Mouse (Mus musculus) ES-Bruce4 (cell line): Measurements from ENCODE around the gene Tmem56. TPM values are rescaled to one million over a fixed set of nuclear protein-coding genes. Genes with fewer than 3 reads are reported as not detected.

Experiments used
- H3K27ac ChIP-seq: 2 replicates; pipeline ENCODE4 v1.5.1; 2012; ENCODE audit warnings: low read length, inconsistent platforms; ENCODE audit not compliant: insufficient read depth
- H3K27me3 ChIP-seq: 2 replicates; pipeline ENCODE4 v1.6.1; 2012; ENCODE audit warnings: mild to moderate bottlenecking, low read length, inconsistent platforms; ENCODE audit not compliant: control insufficient read depth, poor library complexity, insufficient read depth, severe bottlenecking
- H3K36me3 ChIP-seq: 2 replicates; pipeline ENCODE4 v1.6.1; 2012; ENCODE audit warnings: inconsistent platforms, mild to moderate bottlenecking, low read length, moderate library complexity; ENCODE audit not compliant: control insufficient read depth, poor library complexity, insufficient read depth, severe bottlenecking
- H3K4me1 ChIP-seq: one replicate; pipeline ENCODE4 v1.8.1; 2011; ENCODE audit warnings: low read length; ENCODE audit not compliant: control insufficient read depth, insufficient read depth
- H3K4me3 ChIP-seq: 2 replicates; pipeline ENCODE4 v1.5.1; 2011; ENCODE audit warnings: low read depth, mild to moderate bottlenecking, low read length
- H3K9ac ChIP-seq: 2 replicates; pipeline ENCODE4 v1.6.1; 2012; ENCODE audit warnings: low read depth, mild to moderate bottlenecking, inconsistent platforms; ENCODE audit not compliant: poor library complexity, severe bottlenecking
- H3K9me3 ChIP-seq: replicated peaks from 2 replicates; pipeline ENCODE4 v1.6.1; 2012; ENCODE audit warnings: mild to moderate bottlenecking, low read length, inconsistent platforms; ENCODE audit not compliant: control insufficient read depth, poor library complexity, insufficient read depth, severe bottlenecking
- CTCF ChIP-seq: IDR thresholded peaks from one replicate; pipeline ENCODE4 v1.8.1; 2011; ENCODE audit warnings: low read depth, low read length
- EP300 ChIP-seq: IDR thresholded peaks from 2 replicates; pipeline ENCODE4 v1.6.1; 2011; ENCODE audit warnings: low read depth, low read length; ENCODE audit not compliant: insufficient read depth
- POLR2A ChIP-seq: IDR thresholded peaks from one replicate; pipeline ENCODE4 v1.8.1; 2011; ENCODE audit warnings: low read length; ENCODE audit not compliant: insufficient read depth
- polyA plus RNA-seq: library from polyadenylated mRNA; stranded (reverse); fragments of >200 nt; gene quantifications from 2 replicates; pipeline ENCODE4 v1.2.4, GENCODE M21; 2011; ENCODE audit warnings: low read depth; ENCODE audit not compliant: missing spikeins, insufficient read depth, insufficient read length

The Tmem56 gene
- polyA plus RNA-seq, 1 experiment = 0.58 TPM

DNA sequence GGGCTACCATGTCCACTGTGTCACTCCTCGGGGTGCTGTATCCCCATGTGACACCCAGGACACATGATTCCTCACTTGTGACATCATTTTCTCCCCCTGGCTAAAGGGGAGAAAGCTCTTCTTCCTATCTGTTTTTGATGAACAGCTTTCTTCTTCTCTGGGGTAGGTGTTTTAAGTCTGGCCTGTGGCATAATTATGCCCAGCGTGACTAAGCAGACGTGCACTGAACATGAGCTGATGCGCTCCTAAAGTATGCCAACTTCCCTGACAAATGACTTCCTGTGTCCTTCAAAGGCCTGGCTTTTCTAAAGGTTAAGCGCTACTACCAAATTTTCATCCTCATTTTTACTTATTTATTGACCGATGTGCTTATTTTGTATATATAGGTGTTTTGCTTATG is 65.9 kb downstream of the Tmem56 start:
- Histone ChIP-seq H3K9me3 (no peaks in the 10 kb centered on the region), H3K27ac (no peak overlapping the region), H3K4me3 (no peak overlapping the region), H3K4me1 (no peaks in the 10 kb centered on the region), H3K36me3 (no peaks in the 10 kb centered on the region), H3K9ac (no peak overlapping the region), H3K27me3 (no peaks in the 10 kb centered on the region)
- no peak for TF ChIP-seq POLR2A
- no peak for TF ChIP-seq CTCF
- TF ChIP-seq EP300 = no peak

DNA sequence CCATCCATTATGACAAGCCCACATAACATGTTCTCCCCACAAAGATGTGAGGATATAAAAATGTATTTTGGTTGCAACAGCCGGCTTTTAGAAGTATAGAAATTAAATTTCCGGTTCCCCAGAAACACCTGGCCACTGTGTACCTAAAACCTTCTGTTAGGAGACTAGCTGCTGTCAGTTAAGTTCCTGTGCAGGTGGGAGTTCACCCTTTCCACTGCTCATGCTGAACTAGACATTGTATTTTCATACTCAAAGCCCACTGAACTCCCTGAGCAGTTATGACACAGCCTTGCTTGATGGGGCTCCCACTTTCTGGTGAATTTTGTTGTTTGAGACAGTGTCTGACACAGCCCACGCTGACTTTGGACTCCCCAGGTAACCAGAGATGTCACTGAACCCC is 69.4 kb downstream of the Tmem56 start:
- Histone ChIP-seq H3K4me3 (no peak overlapping the region), H3K9ac (no peak overlapping the region), H3K9me3 (no peaks in the 10 kb centered on the region), H3K27ac (no peak overlapping the region), H3K27me3 (no peaks in the 10 kb centered on the region), H3K36me3 (no peaks in the 10 kb centered on the region), H3K4me1 (no peaks in the 10 kb centered on the region)
- TF ChIP-seq EP300 (no peak), CTCF (no peak), POLR2A (no peak)

DNA sequence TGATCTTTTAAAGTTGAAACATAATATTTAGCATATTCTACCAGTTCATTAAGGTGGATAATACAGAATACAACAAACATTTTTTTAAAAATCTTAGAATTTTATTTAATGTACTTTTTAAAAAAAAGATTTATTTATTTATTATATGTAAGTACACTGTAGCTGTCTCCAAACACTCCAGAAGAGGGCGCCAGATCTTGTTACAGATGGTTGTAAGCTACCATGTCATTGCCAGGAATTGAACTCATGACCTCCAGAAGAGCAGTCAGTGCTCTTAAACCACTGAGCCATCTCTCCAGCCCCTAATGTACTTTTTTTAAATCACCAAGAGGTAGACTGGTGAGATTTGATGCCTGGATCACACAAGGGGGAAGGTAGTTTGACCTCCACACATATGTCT is 70.7 kb downstream of the Tmem56 start:
- H3K36me3 ChIP-seq = no peaks in the 10 kb centered on the region
- no peaks in the 10 kb centered on the region for H3K9me3 ChIP-seq
- H3K27me3 ChIP-seq = no peaks in the 10 kb centered on the region
- TF ChIP-seq CTCF = no peak
- TF ChIP-seq EP300 = no peak
- no peak for TF ChIP-seq POLR2A
- no peak overlapping the region for H3K4me3 ChIP-seq
- H3K27ac ChIP-seq = no peak overlapping the region
- H3K9ac ChIP-seq = no peak overlapping the region
- H3K4me1 ChIP-seq = no peaks in the 10 kb centered on the region

DNA sequence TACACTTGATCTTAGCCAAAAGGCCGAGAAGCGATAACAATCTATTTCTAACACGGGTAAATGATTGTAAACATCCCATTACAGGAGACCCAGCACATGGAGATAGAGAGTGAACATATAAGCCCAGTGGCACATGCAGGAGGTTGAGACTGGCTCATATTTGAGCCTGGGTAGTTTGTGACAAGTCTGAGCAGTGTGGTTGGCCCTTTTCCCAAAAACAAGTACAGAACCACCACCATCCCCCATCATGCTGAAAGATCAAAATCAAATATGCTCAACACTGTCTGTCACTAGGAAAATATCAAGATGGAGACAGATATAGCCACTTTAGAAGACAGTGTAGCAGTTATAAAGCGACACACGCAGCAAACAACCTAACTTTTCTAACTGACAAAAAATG is 73.9 kb downstream of the Tmem56 start:
- Histone ChIP-seq H3K27me3 (no peaks in the 10 kb centered on the region; the same call in 1 of the 2 replicates), H3K36me3 (no peaks in the 10 kb centered on the region), H3K9me3 (no peaks in the 10 kb centered on the region), H3K9ac (no peak overlapping the region), H3K27ac (no peak overlapping the region), H3K4me3 (no peak overlapping the region), H3K4me1 (no peaks in the 10 kb centered on the region)
- TF ChIP-seq POLR2A (no peak), CTCF (no peak), EP300 (no peak)

DNA sequence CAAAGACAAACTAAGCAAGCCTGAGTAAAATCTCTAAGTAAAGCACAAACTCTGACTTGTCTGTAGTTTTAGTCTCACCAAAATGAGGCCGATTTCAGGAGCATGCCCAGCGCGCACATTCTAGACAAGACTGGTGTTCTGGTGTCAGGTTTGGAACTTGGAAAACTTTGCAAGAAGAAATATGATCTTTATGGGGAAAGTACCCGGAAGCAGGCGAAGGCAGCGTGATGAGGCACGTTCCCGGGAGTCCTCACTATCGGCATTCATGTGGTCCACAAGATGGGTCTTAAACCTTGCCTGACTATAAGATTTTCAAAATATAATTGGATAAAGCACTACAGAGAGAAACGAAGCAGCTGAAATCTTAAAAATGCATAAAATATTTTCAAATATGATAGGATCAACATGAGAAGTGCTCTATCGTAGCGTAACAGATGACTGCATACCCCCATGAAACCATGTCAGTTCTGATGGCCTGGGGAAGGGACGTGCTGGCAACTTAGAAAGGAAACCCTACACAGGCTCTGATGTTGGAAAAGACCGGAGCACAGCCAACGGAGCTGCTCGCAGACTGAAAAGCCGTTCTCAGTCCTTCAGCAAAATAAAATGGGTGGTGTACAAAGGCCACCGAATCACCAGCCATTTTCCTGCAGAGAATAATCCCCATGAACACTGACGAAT is 76.6 kb downstream of the Tmem56 start:
- Histone ChIP-seq H3K27ac (no peak overlapping the region), H3K36me3 (no peaks in the 10 kb centered on the region), H3K4me1 (no peaks in the 10 kb centered on the region), H3K4me3 (no peak overlapping the region), H3K27me3 (no peaks in the 10 kb centered on the region; the same call in none of the 2 replicates), H3K9ac (no peak overlapping the region), H3K9me3 (no peaks in the 10 kb centered on the region)
- TF ChIP-seq EP300 (no peak), POLR2A (no peak), CTCF (no peak)

DNA sequence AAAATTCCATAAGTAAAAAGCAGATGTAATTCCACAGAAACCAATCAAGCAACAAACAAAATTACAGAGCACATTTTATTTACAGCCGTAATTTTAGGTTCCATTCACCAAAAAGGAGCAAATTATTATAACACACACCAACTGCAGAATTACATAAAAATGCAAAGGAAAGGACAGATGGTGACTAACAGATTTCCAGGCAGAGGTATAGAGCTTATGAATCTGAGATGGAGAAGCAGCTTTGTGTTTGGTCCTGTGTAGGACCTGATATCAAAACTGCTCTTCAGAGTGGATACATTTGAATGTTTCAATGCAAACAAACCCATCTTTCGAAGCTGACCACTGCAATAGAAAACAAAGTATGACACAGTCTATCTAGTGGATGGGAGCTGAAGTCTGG is 80.3 kb downstream of the Tmem56 start:
- Histone ChIP-seq H3K27me3 (no peaks in the 10 kb centered on the region; the same call in none of the 2 replicates), H3K36me3 (no peaks in the 10 kb centered on the region), H3K27ac (no peak overlapping the region), H3K4me1 (peaks cover 3% of the 10 kb centered on the region), H3K4me3 (no peak overlapping the region), H3K9ac (no peak overlapping the region), H3K9me3 (no peaks in the 10 kb centered on the region)
- TF ChIP-seq POLR2A (no peak), CTCF (no peak), EP300 (no peak)
